Mouse (Mus musculus) testis, adult 2 months (tissue): ENCODE measurements around the gene Cln3.

Experiments used
- CTCF ChIP-seq: fragments of 200-500 bp; IDR thresholded peaks from 2 replicates; pipeline ENCODE4 v1.5.1; 2012; ENCODE audit warnings: low read depth, mild to moderate bottlenecking, inconsistent platforms, low read length, moderate library complexity; ENCODE audit not compliant: control insufficient read depth, insufficient read depth, insufficient replicate concordance
- POLR2A ChIP-seq: fragments of 200-500 bp; IDR thresholded peaks from 2 replicates; pipeline ENCODE4 v1.6.1; 2012; ENCODE audit warnings: low read depth, mild to moderate bottlenecking, inconsistent platforms, low read length, moderate library complexity; ENCODE audit not compliant: control insufficient read depth

DNA sequence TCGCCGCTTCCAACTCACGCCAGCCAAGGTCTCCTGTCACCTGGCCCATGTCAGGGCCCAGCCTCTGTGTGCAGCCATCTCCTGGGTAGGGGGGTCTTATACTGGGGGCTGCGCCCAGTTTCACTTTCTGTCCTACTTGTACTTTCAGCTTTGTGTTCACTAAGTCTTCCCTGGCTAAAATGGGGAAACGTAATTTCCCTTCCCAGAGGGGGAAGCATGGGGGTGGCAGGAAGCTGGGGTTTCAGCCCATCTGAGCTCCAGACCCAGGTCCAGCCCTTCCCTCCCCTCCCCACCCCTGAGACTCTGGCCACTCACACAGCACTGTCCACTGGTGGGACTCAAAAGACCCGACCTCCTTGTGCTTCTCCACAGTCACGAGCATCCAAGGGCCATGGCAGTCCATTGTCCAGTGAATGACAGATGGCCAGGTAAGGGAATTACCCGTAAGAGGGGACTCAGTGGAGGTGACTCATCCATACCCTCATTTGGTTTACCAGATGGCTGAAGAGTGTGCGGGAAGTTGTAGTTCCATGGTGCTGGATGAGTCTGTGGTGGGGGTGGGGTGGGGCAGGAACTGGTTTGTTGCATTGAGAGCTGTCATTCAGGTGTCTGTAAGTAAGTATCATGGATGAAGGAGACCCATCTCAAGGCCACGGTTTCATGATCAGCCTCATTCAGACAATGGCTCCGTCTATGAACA lies 9.4 kb upstream of the Cln3 start, which contains the start of gene Il27:
- TF ChIP-seq CTCF: no peak
- TF ChIP-seq POLR2A: no peak
